Mouse (Mus musculus): Measurements from ENCODE around the gene Nln. TPM values are rescaled to one million over a fixed set of nuclear protein-coding genes. Genes with fewer than 3 reads are reported as not detected.

Nln gene
- total and polyA plus RNA-seq, 3 experiments = 15.4 to 229 (median 16.1) TPM

GRCm38 (mm10) chr13:104063061-104063460, 46.4 kb downstream of the Nln start:
- no peaks in the 10 kb centered on the region for H3K79me2 ChIP-seq (ENCODE audit: control insufficient read depth, insufficient read depth, low read length, poor library complexity)
- TF ChIP-seq MEF2A (IDR thresholded peaks at IDR 0.05; ENCODE audit: extremely low read depth, insufficient replicate concordance, low read depth, low read length, poor library complexity, severe bottlenecking) (no peak), MYC (IDR thresholded peaks at IDR 0.05; ENCODE audit: low read depth, low read length) (no peak), POLR2A (IDR thresholded peaks at IDR 0.05; ENCODE audit: control insufficient read depth in 1 of 2, insufficient read depth in 1 of 2, low read depth in 1 of 2, low read length in 2 of 2, poor library complexity in 1 of 2) (no peak), ZMIZ1 (IDR thresholded peaks at IDR 0.05; ENCODE audit: low read depth, low read length) (no peak), CHD1 (IDR thresholded peaks at IDR 0.05; ENCODE audit: low read depth, low read length) (no peak), MAFK (IDR thresholded peaks at IDR 0.05; ENCODE audit: borderline replicate concordance, low read depth, low read length) (no peak), TCF12 (IDR thresholded peaks at IDR 0.05; ENCODE audit: low read depth, low read length) (no peak), SIN3A (IDR thresholded peaks at IDR 0.05; ENCODE audit: low read length) (no peak)
- H3K36me3 ChIP-seq (ENCODE audit: control insufficient read depth in 1 of 2, insufficient read depth in 2 of 2, low read length in 2 of 2) = peaks cover 0 to 4% of the 10 kb centered on the region in 2 experiments; a peak in 2 of 4 replicates
- H3K4me1 ChIP-seq (ENCODE audit: control insufficient read depth in 1 of 2, insufficient read depth in 2 of 2, low read length in 2 of 2) = peaks cover 0 to 2% of the 10 kb centered on the region in 2 experiments; a peak in 1 of 4 replicates
- H3K27ac ChIP-seq (ENCODE audit: control insufficient read depth, low read depth, low read length) = no peak overlapping the region
- H3K9me3 ChIP-seq (replicated peaks; ENCODE audit: insufficient read depth, low read length) = no peaks in the 10 kb centered on the region
- no peaks in the 10 kb centered on the region for H3K27me3 ChIP-seq (ENCODE audit: control insufficient read depth in 1 of 2, insufficient read depth in 2 of 2, low read length in 2 of 2)
- DNase-seq (ENCODE audit: low read depth, low spot score) = no peak
- no peak overlapping the region for H3K4me3 ChIP-seq (ENCODE audit: control insufficient read depth in 1 of 2, insufficient read depth in 1 of 2, low read depth in 2 of 2, low read length in 2 of 2)
- H3K9ac ChIP-seq (ENCODE audit: control insufficient read depth, low read depth, low read length, poor library complexity, severe bottlenecking) = no peak overlapping the region

- Histone ChIP-seq H3K36me3 (ENCODE audit: control insufficient read depth in 1 of 2, insufficient read depth in 2 of 2, low read length in 2 of 2) (peaks cover 0 to 4% of the 10 kb centered on the region in 2 experiments; a peak in 2 of 4 replicates), H3K27me3 (ENCODE audit: control insufficient read depth in 1 of 2, insufficient read depth in 2 of 2, low read length in 2 of 2) (no peaks in the 10 kb centered on the region), H3K79me2 (ENCODE audit: control insufficient read depth, insufficient read depth, low read length, poor library complexity) (no peaks in the 10 kb centered on the region), H3K4me1 (ENCODE audit: control insufficient read depth in 1 of 2, insufficient read depth in 2 of 2, low read length in 2 of 2) (peaks cover 0 to 2% of the 10 kb centered on the region in 2 experiments; a peak in 1 of 4 replicates), H3K9ac (ENCODE audit: control insufficient read depth, low read depth, low read length, poor library complexity, severe bottlenecking) (no peak overlapping the region), H3K27ac (ENCODE audit: control insufficient read depth, low read depth, low read length) (no peak overlapping the region), H3K4me3 (ENCODE audit: control insufficient read depth in 1 of 2, insufficient read depth in 1 of 2, low read depth in 2 of 2, low read length in 2 of 2) (no peak overlapping the region), H3K9me3 (replicated peaks; ENCODE audit: insufficient read depth, low read length) (no peaks in the 10 kb centered on the region)
- TF ChIP-seq ZMIZ1 (IDR thresholded peaks at IDR 0.05; ENCODE audit: low read depth, low read length) (no peak), SIN3A (IDR thresholded peaks at IDR 0.05; ENCODE audit: low read length) (no peak), ELF1 (IDR thresholded peaks at IDR 0.05; ENCODE audit: low read depth, low read length) (no peak), ZNF384 (IDR thresholded peaks at IDR 0.05; ENCODE audit: low read depth, low read length) (no peak), BHLHE40 (IDR thresholded peaks at IDR 0.05; ENCODE audit: borderline replicate concordance, low read depth, low read length) (no peak), TBP (IDR thresholded peaks at IDR 0.05; ENCODE audit: low read depth, low read length) (no peak), SMC3 (IDR thresholded peaks at IDR 0.05; ENCODE audit: low read depth, low read length) (no peak), CHD1 (IDR thresholded peaks at IDR 0.05; ENCODE audit: low read depth, low read length) (no peak), RAD21 (IDR thresholded peaks at IDR 0.05; ENCODE audit: low read depth, low read length) (no peak), NELFE (IDR thresholded peaks at IDR 0.05; ENCODE audit: low read depth, low read length) (no peak), UBTF (IDR thresholded peaks at IDR 0.05; ENCODE audit: borderline replicate concordance, insufficient read depth, low read depth, low read length) (no peak), RCOR1 (IDR thresholded peaks at IDR 0.05; ENCODE audit: low read depth, low read length) (no peak), GATA1 (IDR thresholded peaks at IDR 0.05; ENCODE audit: low read depth, low read length) (no peak), MYB (IDR thresholded peaks at IDR 0.05; ENCODE audit: low read depth, low read length) (no peak), JUND (IDR thresholded peaks at IDR 0.05; ENCODE audit: low read depth, low read length) (no peak), POLR2A (IDR thresholded peaks at IDR 0.05; ENCODE audit: control insufficient read depth in 1 of 2, insufficient read depth in 1 of 2, low read depth in 1 of 2, low read length in 2 of 2, poor library complexity in 1 of 2) (no peak), NRF1 (IDR thresholded peaks at IDR 0.05; ENCODE audit: insufficient read depth, low read depth, low read length, poor library complexity, severe bottlenecking) (no peak)
- no peak for DNase-seq (ENCODE audit: low read depth, low spot score)
Measured at GRCm38 (mm10) chr13:104061975-104062750, 47.3 kb downstream of the Nln start.

Measured in MEL (cell line).